Mouse (Mus musculus): Measurements from ENCODE around the gene Gm28048. TPM values are rescaled to one million over a fixed set of nuclear protein-coding genes. Genes with fewer than 3 reads are reported as not detected.
A peak's percentile ranks its signal among the peaks of the same experiment; 100 is the strongest.

Gm28048 gene
- polyA plus RNA-seq, 3 experiments from 2014 or later = 32.2 to 37.8 (median 34.9) TPM

DNA sequence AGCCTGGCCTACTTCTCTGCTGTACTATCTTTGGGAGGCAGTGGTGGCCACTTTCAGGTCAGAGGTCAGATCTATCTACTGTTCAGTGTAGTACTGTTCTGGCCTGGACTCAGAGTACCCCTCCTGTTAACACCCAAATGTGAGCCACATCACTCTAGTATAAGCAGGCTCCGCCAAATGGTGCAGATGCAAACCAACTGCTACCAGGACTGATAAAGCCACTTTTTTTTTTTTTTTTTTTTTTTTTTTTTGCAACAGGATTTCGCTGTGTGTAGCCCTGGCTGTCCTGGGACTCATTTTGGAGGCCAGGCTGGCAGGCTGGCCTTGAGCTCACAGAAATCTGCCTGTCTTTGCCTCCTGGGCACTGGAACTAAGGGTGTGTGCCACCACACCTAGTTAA is 42.9 kb downstream of the Gm28048 start:
- no peak for ATAC-seq

DNA sequence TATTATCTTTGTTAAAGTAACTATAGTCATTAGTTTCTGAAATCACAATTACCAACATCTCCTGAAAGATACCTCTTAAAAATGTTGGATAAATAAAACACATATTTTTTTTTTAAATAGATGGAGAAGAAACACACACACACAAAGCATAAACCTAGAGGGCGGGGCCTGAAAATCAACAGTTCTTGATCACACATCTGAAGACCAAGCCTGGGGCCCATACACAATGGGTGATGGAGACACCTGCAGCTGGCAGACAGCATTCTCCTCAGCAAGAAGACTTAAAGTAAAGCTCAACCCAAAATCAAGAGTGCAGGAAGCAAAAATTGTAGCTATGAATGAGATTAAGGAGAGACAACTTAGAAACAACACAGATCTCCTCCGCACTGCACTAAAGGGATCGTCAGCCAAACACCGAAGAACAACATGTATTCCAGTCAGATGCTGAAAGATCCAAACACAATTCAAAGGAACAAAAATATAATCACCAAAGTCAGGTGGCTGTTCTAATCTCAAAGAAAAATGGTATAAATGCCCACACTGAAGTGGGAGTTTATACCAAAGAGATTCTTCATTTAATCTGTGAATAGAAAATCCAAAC is 44.1 kb downstream of the Gm28048 start:
- ATAC-seq = no peak

DNA sequence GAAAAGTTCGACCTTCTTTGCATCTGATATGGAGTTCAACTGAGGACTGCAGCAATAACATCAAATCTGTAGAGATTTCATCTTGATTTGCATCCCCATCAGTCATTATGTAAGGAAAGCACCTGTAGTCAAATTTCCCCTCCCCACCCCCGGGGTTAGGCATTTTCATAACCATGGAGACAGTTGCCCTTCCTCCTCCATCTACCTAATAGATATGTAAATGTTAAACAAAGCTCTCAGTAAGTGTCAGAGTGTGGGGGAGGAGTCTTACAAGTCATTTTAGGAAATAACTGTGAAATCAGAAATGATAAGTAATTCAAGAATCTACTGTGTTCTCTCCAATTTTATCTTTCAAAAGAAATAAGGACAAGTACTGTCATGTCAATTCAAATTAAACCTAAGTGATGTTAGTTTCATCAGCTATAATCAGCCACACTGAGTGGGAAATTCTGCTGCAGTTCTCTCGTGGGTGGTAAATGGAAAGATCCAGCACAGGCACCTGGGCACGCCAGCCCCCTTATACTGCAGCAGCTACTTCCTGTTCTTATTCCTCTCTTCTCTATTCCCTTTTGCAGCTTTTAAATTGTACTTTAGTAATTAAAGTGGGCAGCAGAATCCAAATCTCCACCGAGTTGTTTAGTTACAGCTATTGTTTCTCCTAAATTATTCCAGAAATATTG is 45.3 kb downstream of the Gm28048 start:
- ATAC-seq = peak; percentile 92

GRCm38 (mm10) chr11:22932167-22932566 is 49.7 kb downstream of the Gm28048 start:
- ATAC-seq = no peak

GRCm38 (mm10) chr11:22931320-22931905 is 50.5 kb downstream of the Gm28048 start:
- ATAC-seq = no peak

GRCm38 (mm10) chr11:22930129-22930528 is 51.8 kb downstream of the Gm28048 start:
- ATAC-seq = no peak

GRCm38 (mm10) chr11:22928586-22929169 is 53.2 kb downstream of the Gm28048 start:
- peak; percentile 76 for ATAC-seq

GRCm38 (mm10) chr11:22923606-22924005 is 58.3 kb downstream of the Gm28048 start:
- ATAC-seq = no peak

DNA sequence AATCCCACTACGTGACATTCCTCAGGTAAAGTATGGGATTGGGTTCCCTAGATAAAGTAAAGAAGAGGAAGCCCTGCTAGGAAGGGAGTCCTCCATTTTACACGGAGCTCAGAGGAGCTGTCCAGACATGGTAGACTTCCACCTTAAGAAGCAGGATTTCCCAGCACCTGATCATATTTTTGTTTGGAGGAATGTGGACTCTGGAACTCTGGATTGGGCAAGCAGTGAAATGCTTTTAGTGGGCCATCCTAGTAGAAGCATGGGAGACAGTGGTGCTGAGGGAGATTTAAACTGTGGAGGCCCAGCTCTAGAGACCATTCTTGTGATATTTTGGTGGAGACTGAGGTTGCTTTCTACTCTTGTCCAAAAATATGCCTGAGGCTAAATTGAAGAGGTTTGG is 59.3 kb downstream of the Gm28048 start:
- no peak for ATAC-seq

- no peak for ATAC-seq
Measured at GRCm38 (mm10) chr11:22919336-22919735, 62.6 kb downstream of the Gm28048 start.

GRCm38 (mm10) chr11:22917786-22918185 is 64.1 kb downstream of the Gm28048 start:
- no peak for ATAC-seq

DNA sequence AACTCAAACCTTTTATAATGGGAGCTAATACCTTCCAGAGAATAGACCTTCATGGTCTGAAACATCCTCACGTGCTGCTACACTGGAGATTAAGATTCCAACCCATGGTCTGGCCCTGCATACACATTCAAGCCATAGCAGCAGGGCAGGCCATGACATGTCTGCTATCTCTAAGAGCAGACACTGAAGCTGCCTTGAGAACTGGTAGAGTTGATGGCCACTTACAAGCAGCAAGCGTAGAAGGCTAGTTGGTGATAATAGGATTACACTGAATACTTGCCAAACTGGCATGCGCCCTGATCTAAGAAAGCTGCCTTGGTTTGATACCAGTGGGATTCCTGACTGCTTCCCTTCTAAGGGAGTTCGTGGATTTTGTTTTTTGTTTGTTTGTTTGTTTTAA is 68.1 kb downstream of the Gm28048 start:
- ATAC-seq = no peak

DNA sequence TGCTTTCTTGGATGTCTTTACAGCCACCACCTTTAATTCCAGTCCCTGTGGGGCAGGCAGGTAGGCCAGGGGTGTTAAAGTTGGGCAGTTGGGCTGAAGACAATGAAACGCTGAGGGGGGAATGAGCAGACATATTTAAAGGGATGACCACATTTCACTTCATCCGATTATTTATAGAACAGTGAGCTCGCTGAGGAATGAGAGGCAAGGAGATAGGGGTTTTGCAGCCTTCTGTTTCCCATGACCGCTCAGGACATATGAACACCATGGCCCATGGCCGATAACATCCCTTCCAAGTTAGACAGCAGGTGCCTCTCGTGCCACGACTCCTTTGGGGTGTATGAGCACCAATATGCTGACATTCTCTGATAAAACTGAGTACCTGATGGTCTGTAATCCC is 70.1 kb downstream of the Gm28048 start:
- no peak for ATAC-seq

DNA sequence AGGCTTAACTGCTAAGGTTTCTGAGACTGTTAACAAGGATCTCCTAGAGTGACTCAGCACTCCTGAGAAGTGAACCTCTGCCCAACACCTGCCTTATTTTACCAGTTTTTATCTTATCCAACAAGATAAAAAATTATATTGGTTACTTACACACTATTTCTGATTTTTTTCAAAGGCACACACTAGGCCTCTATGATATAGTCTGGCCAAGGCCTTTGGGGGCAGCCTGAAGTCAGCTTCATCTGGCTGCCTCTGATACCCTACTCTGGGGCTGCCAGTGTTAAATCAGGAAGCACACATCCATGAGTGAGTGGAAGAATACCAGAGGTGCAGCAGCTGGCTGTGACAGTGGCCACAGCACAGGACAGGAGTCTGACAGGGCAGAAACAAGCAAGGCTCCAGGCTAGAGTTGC is 75.4 kb downstream of the Gm28048 start:
- no peak for ATAC-seq

- ATAC-seq = peak; percentile 69
Measured at GRCm38 (mm10) chr11:22902923-22903322, 79.0 kb downstream of the Gm28048 start.

DNA sequence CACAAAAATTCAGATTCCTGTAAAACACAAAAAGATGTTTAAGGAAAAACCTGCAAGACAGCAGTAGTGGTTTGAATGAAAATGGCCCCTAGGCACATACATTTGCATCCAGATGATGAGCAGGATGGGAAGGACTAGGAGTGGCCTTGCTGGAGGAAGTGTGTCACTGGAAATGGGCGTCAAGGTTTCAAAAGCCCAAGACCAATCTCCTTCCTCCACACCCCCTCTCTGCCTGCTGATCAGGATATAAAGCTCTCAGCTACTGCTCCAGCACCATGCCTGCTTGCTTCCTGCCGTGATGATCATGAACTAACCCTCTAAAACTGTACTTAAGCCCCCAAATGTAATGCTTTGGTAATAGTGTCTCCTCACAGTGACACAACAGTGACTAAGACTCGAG is 81.8 kb downstream of the Gm28048 start:
- ATAC-seq = no peak

- ATAC-seq = no peak
Measured at GRCm38 (mm10) chr11:22897642-22898041, 84.2 kb downstream of the Gm28048 start.

DNA sequence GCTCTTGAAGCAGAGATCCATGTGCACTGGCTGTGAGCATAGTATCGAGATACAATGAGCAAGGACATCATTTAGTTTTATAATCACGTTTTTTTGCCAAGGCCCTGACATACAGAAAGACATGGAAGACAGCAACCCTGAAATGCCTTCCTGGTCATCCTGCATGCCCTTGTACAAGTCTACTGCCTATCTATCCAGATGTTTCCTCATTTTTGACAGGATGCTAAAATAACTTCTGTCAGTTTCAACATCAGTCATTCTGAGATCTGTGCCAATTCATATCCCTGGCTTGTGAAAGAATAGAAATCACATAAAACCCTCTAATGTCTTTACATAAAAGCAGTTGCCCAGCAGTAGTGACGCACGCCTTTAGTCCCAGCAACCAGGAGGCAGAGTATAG is 84.8 kb downstream of the Gm28048 start:
- no peak for ATAC-seq

DNA sequence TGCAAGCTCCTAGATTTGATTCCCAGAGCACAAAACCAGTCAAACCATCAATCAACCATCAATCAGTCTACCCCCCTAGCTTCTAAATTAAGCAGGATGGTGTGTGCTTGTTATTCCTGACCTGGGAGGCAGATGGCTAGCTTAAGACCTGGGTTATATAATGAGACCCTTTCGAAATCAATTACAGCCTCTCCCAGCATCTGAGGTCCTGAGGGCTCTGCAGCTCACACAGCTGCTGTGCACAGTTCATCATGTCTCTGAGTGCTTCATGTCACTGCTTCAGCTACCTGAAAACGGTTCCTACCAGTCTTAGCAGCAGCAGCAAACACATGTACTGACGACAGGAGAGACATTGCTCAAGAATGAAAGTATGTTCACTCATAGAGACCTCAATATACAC is 88.8 kb downstream of the Gm28048 start:
- no peak for ATAC-seq

DNA sequence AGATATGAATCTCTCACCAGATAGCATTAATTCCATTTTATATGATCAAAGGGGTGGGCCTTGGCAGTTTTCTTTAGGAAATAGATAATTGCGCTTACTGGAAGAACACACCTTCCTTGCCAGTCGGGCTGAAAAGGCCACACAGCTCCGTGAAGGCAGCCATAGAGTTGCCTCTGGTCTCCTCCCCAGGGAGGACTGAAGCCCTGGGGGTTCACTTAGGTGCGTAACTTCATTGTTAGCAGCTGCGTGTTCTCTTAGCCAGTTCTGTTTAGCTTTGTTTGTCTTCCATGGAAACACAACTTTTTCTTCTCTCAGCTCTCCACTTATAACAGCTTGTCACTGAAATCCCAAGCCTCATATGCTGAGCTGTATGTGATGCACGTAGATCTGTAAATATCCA is 89.4 kb downstream of the Gm28048 start:
- no peak for ATAC-seq

DNA sequence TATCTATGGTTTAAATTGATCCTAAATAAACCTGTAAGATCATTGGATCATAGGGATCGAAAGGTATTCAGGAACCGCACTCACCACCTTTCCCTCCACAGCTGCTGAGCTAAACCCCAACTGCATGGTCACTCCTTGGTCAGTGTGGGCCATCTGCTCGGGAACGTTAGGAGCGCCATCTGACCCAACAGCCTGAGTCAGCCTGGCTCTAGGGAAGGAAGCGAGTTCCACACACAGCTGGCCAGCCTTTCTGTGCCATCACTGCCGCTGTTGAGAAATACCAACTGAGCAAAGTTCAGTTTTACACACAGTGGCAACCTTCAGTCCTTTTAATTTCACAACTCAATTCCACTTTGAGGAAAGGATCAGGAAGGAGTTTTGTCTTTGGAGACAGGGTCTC is 90.0 kb downstream of the Gm28048 start:
- ATAC-seq = no peak

DNA sequence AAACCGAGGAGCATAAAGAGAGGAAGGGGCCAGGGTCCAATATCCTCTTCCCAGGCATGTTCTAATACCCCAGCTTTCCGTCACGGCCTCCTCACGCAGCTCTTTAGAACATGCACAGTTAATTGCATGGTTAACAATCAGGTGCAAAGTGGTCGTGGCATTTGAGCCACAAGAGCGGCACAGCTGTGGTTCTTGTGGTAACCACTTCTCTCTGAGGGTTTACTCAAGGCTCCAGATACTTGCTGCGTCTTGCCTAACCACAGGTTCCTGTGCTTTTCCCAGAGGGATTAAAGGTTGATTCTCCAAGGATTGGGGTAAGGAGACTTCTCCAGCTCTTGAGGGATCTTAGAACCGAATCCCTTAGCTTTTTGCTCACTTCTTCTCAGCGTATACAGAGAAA is 90.6 kb downstream of the Gm28048 start:
- no peak for ATAC-seq

GRCm38 (mm10) chr11:22889224-22889623 is 92.7 kb downstream of the Gm28048 start:
- ATAC-seq = no peak

DNA sequence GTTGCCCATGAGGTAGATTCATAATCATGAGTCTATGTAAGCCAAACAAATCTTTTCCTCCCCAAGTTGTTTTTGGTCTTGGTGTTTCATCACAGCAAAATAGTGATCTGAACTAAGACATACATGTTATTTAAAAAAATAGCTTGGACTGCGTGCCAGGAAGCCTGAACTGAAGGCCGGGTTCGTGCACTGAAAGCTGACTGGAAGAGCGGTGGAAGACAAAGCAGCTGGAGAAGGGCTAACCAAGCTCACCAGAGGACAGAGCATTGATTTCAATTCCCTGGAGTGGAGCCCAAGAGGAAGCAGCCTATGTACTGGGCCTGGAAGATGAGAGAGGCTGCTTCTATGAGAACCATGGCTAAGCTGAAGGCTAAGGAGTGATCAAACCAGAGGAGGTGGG is 94.9 kb downstream of the Gm28048 start:
- ATAC-seq = no peak

All from inflammation-experienced regulatory T-cells, adult 6 months (primary cell).